Mouse (Mus musculus) E14TG2a.4 (cell line): ENCODE measurements around the gene Clec18a.

Source experiments
- CTCF ChIP-seq: conservative IDR thresholded peaks from 2 replicates; pipeline ENCODE4 v1.5.1; 2014; ENCODE audit warnings: low read length
- NANOG ChIP-seq: IDR thresholded peaks from 2 replicates; pipeline ENCODE4 v1.6.1; 2014; ENCODE audit warnings: borderline replicate concordance, low read length, mixed read lengths

DNA sequence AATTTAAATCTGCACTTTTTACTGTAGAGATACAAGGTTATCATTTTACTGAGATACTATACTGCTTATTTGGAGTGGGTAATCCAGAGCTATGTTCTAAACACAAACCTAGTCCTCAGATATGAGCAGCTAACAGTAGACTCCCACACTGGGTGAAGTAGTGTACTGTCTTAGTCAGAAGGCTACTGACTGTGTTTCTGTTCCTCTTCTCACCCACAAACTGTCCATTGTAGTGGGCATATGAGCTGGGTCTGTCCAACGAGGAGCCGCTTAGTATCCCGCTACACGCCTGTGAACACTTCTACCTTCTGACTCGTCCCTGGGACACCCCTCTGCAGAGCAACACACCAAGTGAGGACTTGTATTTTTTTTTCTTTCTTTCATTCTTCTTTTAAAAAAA, 22.7 kb upstream of the Clec18a start:
- TF ChIP-seq CTCF (no peak), NANOG (no peak)
